Mouse (Mus musculus): Measurements from ENCODE around the gene Tjp3.

Tjp3 gene

GRCm38 (mm10) chr10:81265540-81265939 lies 25.8 kb downstream of the Tjp3 start:
- DNase-seq, result no peak

GRCm38 (mm10) chr10:81261025-81261424 lies 30.4 kb downstream of the Tjp3 start:
- DNase-seq, result no peak

GRCm38 (mm10) chr10:81259225-81259884 lies 32.0 kb downstream of the Tjp3 start:
- DNase-seq, result no peak

GRCm38 (mm10) chr10:81257158-81258039 lies 34.0 kb downstream of the Tjp3 start:
- DNase-seq, result peak; percentile 75

GRCm38 (mm10) chr10:81254886-81255285 lies 36.5 kb downstream of the Tjp3 start:
- no peak for DNase-seq

- peak; percentile 74 for DNase-seq
These were observed 38.7 kb downstream of the Tjp3 start, which contains the start of gene Matk for GRCm38 (mm10) chr10:81252424-81253419. Gene Matk, plus strand, starts transcription at chr10:81252935.

- DNase-seq, result no peak
These were observed 41.9 kb downstream of the Tjp3 start for GRCm38 (mm10) chr10:81249442-81249841.

GRCm38 (mm10) chr10:81247804-81248203 lies 43.6 kb downstream of the Tjp3 start:
- no peak for DNase-seq

- peak; percentile 24 for DNase-seq
These were observed 46.2 kb downstream of the Tjp3 start for GRCm38 (mm10) chr10:81245166-81245565.

- peak; percentile 91 for DNase-seq
These were observed 46.8 kb downstream of the Tjp3 start for GRCm38 (mm10) chr10:81244595-81244994.

- DNase-seq, result peak; percentile 22
These were observed 47.2 kb downstream of the Tjp3 start for GRCm38 (mm10) chr10:81244146-81244545.

GRCm38 (mm10) chr10:81242021-81242420 lies 49.4 kb downstream of the Tjp3 start:
- peak; percentile 64 for DNase-seq

GRCm38 (mm10) chr10:81240876-81241275 lies 50.5 kb downstream of the Tjp3 start:
- DNase-seq, result peak; percentile 92

- DNase-seq, result no peak
These were observed 52.8 kb downstream of the Tjp3 start for GRCm38 (mm10) chr10:81238618-81239017.

- DNase-seq, result peak; percentile 6
These were observed 54.7 kb downstream of the Tjp3 start for GRCm38 (mm10) chr10:81236471-81237268.

GRCm38 (mm10) chr10:81234206-81234605 lies 57.2 kb downstream of the Tjp3 start:
- DNase-seq, result peak; percentile 12

- DNase-seq, result no peak
These were observed 58.2 kb downstream of the Tjp3 start for GRCm38 (mm10) chr10:81233226-81233585.

- DNase-seq, result peak; percentile 98
These were observed 58.7 kb downstream of the Tjp3 start, which contains the start of gene Zfr2 for GRCm38 (mm10) chr10:81232580-81233225. Gene Zfr2, plus strand, starts transcription at chr10:81233155.

GRCm38 (mm10) chr10:81231436-81231835 lies 59.9 kb downstream of the Tjp3 start:
- DNase-seq, result peak; percentile 22

GRCm38 (mm10) chr10:81230438-81231332 lies 60.7 kb downstream of the Tjp3 start, which contains the start of gene Atcay:
Gene Atcay, minus strand, starts transcription at chr10:81230833.
- peak; percentile 66 for DNase-seq

All from thymus, postnatal 4 days (tissue).